Mouse (Mus musculus) CH12.LX (cell line): ENCODE data around the gene Uvrag. TPM values are rescaled to one million over a fixed set of nuclear protein-coding genes. Genes with fewer than 3 reads are reported as not detected.

Source experiments
- DNase-seq: peaks from one replicate; pipeline ENCODE4 v3.0.0-alpha.2; 2013; ENCODE audit errors: extremely low read depth
- H3K27ac ChIP-seq: 2 replicates; pipeline ENCODE4 v1.5.1; 2012; ENCODE audit warnings: low read depth, mild to moderate bottlenecking, control low read depth, moderate library complexity; ENCODE audit not compliant: insufficient read depth
- H3K27me3 ChIP-seq: replicated peaks from 2 replicates; pipeline ENCODE3; 2012; ENCODE audit warnings: inconsistent platforms
- H3K36me3 ChIP-seq, 2 experiments: replicated peaks in 1 of 2; 2 replicates each; pipeline versions ENCODE3 to v1.6.1; 2012; ENCODE audit warnings: inconsistent platforms in 1 of 2, low read length in 1 of 2, mild to moderate bottlenecking in 1 of 2, mixed read lengths in 1 of 2, moderate library complexity in 1 of 2; ENCODE audit not compliant: control insufficient read depth in 1 of 2, insufficient read depth in 1 of 2
- H3K4me1 ChIP-seq, 2 experiments: 2 replicates each; pipeline ENCODE4 v1.6.1; 2012; ENCODE audit warnings: inconsistent platforms in 1 of 2, moderate library complexity in 1 of 2; ENCODE audit not compliant: insufficient read depth in 2 of 2, control insufficient read depth in 1 of 2
- H3K4me2 ChIP-seq: 2 replicates; pipeline ENCODE4 v1.6.1; 2012; ENCODE audit warnings: low read depth, mild to moderate bottlenecking, control low read depth; ENCODE audit not compliant: poor library complexity, insufficient read depth, severe bottlenecking
- H3K4me3 ChIP-seq, 3 experiments: fragments of 150-350 bp in 1 of 3; sonication (generic) in 1 of 3; replicated peaks in 1 of 3; 2 replicates each; pipeline versions ENCODE3 to v1.5.1; 2011 to 2012; ENCODE audit warnings: low read depth in 2 of 3, low read length in 2 of 3, mild to moderate bottlenecking in 2 of 3, moderate library complexity in 2 of 3, control low read depth in 1 of 3, improper control_type of control experiment in 1 of 3, inconsistent platforms in 1 of 3, mixed read lengths in 1 of 3; ENCODE audit not compliant: poor library complexity in 1 of 3
- H3K79me2 ChIP-seq: replicated peaks from 2 replicates; pipeline ENCODE4 v1.6.1; 2012; ENCODE audit warnings: mild to moderate bottlenecking, moderate library complexity; ENCODE audit not compliant: control insufficient read depth, poor library complexity, insufficient read depth, severe bottlenecking; ENCODE audit errors: extremely low read depth
- H3K9ac ChIP-seq: 2 replicates; pipeline ENCODE4 v1.6.1; 2012; ENCODE audit warnings: low read depth, mild to moderate bottlenecking, control low read depth, moderate library complexity; ENCODE audit not compliant: insufficient read depth
- H3K9me3 ChIP-seq: replicated peaks from 2 replicates; pipeline ENCODE3; 2012; ENCODE audit warnings: low read length, inconsistent platforms, mixed read lengths
- BHLHE40 ChIP-seq: IDR thresholded peaks from 2 replicates; pipeline ENCODE4 v1.6.1; 2011; ENCODE audit warnings: mild to moderate bottlenecking, low read depth, low read length, improper control_type of control experiment
- CHD1 ChIP-seq: IDR thresholded peaks from 2 replicates; pipeline ENCODE4 v1.6.1; 2012; ENCODE audit warnings: low read depth, low read length, improper control_type of control experiment, inconsistent platforms
- CTCF ChIP-seq, 2 experiments: IDR thresholded peaks in 1 of 2; conservative IDR thresholded peaks in 1 of 2; 2 replicates each; pipeline ENCODE4 v1.5.1; 2011 to 2012; ENCODE audit warnings: low read depth in 2 of 2, low read length in 2 of 2, improper control_type of control experiment in 1 of 2, inconsistent platforms in 1 of 2, mild to moderate bottlenecking in 1 of 2, moderate library complexity in 1 of 2
- E2F4 ChIP-seq: IDR thresholded peaks from 2 replicates; pipeline ENCODE4 v1.6.1; 2011; ENCODE audit warnings: low read depth, low read length, improper control_type of control experiment; ENCODE audit not compliant: insufficient replicate concordance
- ELF1 ChIP-seq: IDR thresholded peaks from 2 replicates; pipeline ENCODE4 v1.6.1; 2014; ENCODE audit warnings: low read depth, mild to moderate bottlenecking, inconsistent platforms, low read length, improper control_type of control experiment
- EP300 ChIP-seq: IDR thresholded peaks from 2 replicates; pipeline ENCODE4 v1.6.1; 2011; ENCODE audit warnings: low read length, improper control_type of control experiment
- ETS1 ChIP-seq: conservative IDR thresholded peaks from 2 replicates; pipeline ENCODE4 v1.6.1; 2012; ENCODE audit warnings: low read depth, mild to moderate bottlenecking, inconsistent platforms, low read length, improper control_type of control experiment, moderate library complexity
- HCFC1 ChIP-seq: IDR thresholded peaks from 2 replicates; pipeline ENCODE4 v1.6.1; 2012; ENCODE audit warnings: low read depth, mild to moderate bottlenecking, inconsistent platforms, low read length, improper control_type of control experiment
- IRF4 ChIP-seq: IDR thresholded peaks from 2 replicates; pipeline ENCODE4 v1.6.1; 2014; ENCODE audit warnings: low read depth, mild to moderate bottlenecking, inconsistent platforms, low read length, improper control_type of control experiment
- JUN ChIP-seq: IDR thresholded peaks from 2 replicates; pipeline ENCODE4 v1.6.1; 2011; ENCODE audit warnings: low read depth, mild to moderate bottlenecking, low read length, improper control_type of control experiment, moderate library complexity; ENCODE audit not compliant: insufficient read depth
- MXI1 ChIP-seq: IDR thresholded peaks from 2 replicates; pipeline ENCODE4 v1.6.1; 2011; ENCODE audit warnings: mild to moderate bottlenecking, low read depth, low read length, improper control_type of control experiment
- NELFE ChIP-seq: IDR thresholded peaks from 2 replicates; pipeline ENCODE4 v1.6.1; 2011; ENCODE audit warnings: low read depth, low read length, improper control_type of control experiment
- POLR2A ChIP-seq: IDR thresholded peaks from 2 replicates; pipeline ENCODE4 v1.6.1; 2011; ENCODE audit warnings: low read depth, mild to moderate bottlenecking, improper control_type of control experiment, low read length
- POLR2AphosphoS2 ChIP-seq: IDR thresholded peaks from 2 replicates; pipeline ENCODE4 v1.6.1; 2011; ENCODE audit warnings: low read depth, low read length, improper control_type of control experiment
- RAD21 ChIP-seq: IDR thresholded peaks from 2 replicates; pipeline ENCODE4 v1.6.1; 2011; ENCODE audit warnings: low read depth, mild to moderate bottlenecking, low read length, improper control_type of control experiment, moderate library complexity
- SMC3 ChIP-seq: IDR thresholded peaks from 2 replicates; pipeline ENCODE4 v1.6.1; 2011; ENCODE audit warnings: low read depth, low read length, improper control_type of control experiment
- TCF12 ChIP-seq: IDR thresholded peaks from 2 replicates; pipeline ENCODE4 v1.6.1; 2014; ENCODE audit warnings: low read depth, mild to moderate bottlenecking, inconsistent platforms, low read length, improper control_type of control experiment
- UBTF ChIP-seq: IDR thresholded peaks from 2 replicates; pipeline ENCODE4 v1.6.1; 2012; ENCODE audit warnings: low read depth, mild to moderate bottlenecking, inconsistent platforms, low read length, improper control_type of control experiment, moderate library complexity
- USF1 ChIP-seq: IDR thresholded peaks from 2 replicates; pipeline ENCODE4 v1.6.1; 2014; ENCODE audit warnings: low read depth, mild to moderate bottlenecking, inconsistent platforms, low read length, improper control_type of control experiment
- ZMIZ1 ChIP-seq: IDR thresholded peaks from 2 replicates; pipeline ENCODE4 v1.6.1; 2012; ENCODE audit warnings: low read depth, mild to moderate bottlenecking, inconsistent platforms, low read length, improper control_type of control experiment
- dilution Hi-C: fragments of 300-500 bp; cut with MboI; formaldehyde crosslinking; loops from 2 replicates; pipeline ENCODE4 v1.14.3; 2020; ENCODE audit warnings: low sequenced_read_pairs; ENCODE audit not compliant: extremely low pct_unique_long_range_greater_than_20kb, extremely low pct_ligation_motif_present
- in situ Hi-C: fragments of 300-500 bp; cut with MboI; formaldehyde crosslinking; loops from 3 replicates; pipeline ENCODE4 v1.14.3; 2019; ENCODE audit warnings: low sequenced_read_pairs, low pct_ligation_motif_present, low pct_unique_long_range_greater_than_20kb, mixed read lengths
- polyA plus RNA-seq: library from polyadenylated mRNA; unstranded; fragments of >175 nt; gene quantifications from 2 replicates; pipeline ENCODE4 v1.2.1, GENCODE M21; 2012; ENCODE audit warnings: low read depth; ENCODE audit not compliant: insufficient read length
- total RNA-seq, 2 experiments: library from RNA; depleted of rRNA; stranded (reverse); fragments of 300-350 nt in 1 of 2; fragments of >200 nt in 1 of 2; gene quantifications; 2 replicates each; pipeline ENCODE4 v1.2.3; 2012 to 2014

Uvrag gene
- total and polyA plus RNA-seq, 3 experiments: 20.6 to 47.4 (median 37.5) TPM

DNA sequence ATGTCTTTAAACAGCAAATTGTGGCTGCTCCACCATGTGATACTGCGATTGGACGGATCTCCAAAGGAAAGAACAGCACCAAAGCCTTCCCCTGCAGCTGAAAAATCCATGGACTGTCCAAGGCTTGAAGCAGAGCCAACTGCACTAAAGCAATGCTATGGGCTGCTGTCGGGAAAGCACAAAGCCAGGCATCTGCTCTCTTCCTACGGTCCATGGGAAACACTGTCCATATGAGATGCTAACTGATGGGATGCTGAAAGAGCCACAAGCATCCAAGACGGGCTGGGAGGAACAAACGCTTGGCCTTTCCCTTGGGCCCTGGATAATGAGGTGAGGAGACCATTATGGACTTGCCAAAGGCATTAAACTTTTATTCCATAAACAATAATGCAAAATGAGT lies 201.7 kb downstream of the Uvrag start:
- H3K9me3 ChIP-seq: no peaks in the 10 kb centered on the region
- no peak for TF ChIP-seq POLR2A
- no peak for TF ChIP-seq IRF4
- no peak for TF ChIP-seq UBTF
- no peak for TF ChIP-seq MXI1
- in situ Hi-C loops (no loop called here), dilution Hi-C loops (no loop called here)
- H3K36me3 ChIP-seq: peaks cover 8 to 73% of the 10 kb centered on the region in 2 experiments
- no peaks in the 10 kb centered on the region for H3K79me2 ChIP-seq
- no peaks in the 10 kb centered on the region for H3K27me3 ChIP-seq
- no peak overlapping the region for H3K4me3 ChIP-seq
- H3K9ac ChIP-seq: no peak overlapping the region
- DNase-seq: no peak
- peaks cover 2 to 10% of the 10 kb centered on the region in 2 experiments for H3K4me1 ChIP-seq
- H3K27ac ChIP-seq: no peak overlapping the region
- no peak overlapping the region for H3K4me2 ChIP-seq

DNA sequence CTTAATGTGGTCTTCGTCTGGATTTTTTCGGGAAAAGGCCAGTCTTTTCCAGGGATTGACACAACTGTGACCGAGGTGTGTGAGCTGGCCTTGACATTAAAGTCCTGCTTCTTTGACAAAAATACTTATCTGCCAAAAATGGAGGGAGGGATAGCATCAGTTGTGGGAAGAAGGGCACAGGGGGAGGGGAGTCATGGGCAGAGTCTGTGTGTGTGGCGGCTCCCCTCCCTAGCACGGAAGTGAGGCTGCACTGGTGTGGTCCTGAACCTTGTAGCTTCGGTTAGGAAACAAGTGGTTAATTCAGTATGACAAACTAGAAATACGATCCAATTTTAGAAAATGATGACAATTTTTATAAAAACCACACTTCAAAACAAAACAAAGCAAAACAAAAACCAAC lies 202.3 kb downstream of the Uvrag start:
- Histone ChIP-seq H3K4me1 (peaks cover under 1 to 4% of the 10 kb centered on the region in 2 experiments), H3K9ac (no peak overlapping the region), H3K36me3 (peaks cover 8 to 75% of the 10 kb centered on the region in 2 experiments), H3K4me2 (no peak overlapping the region), H3K27ac (no peak overlapping the region)
- dilution Hi-C loops: no loop called here
- TF ChIP-seq MXI1 (no peak), USF1 (no peak), EP300 (no peak), POLR2AphosphoS2 (no peak), ZMIZ1 (no peak), POLR2A (no peak), RAD21 (no peak), ELF1 (no peak), E2F4 (no peak), BHLHE40 (no peak), CTCF (conservative IDR thresholded peaks at IDR 0.05 in 1 of 2, IDR thresholded peaks at IDR 0.05 in 1 of 2; ENCODE audit: low read depth in 2 of 2, low read length in 2 of 2) (no peak), JUN (no peak), HCFC1 (no peak), CHD1 (no peak), TCF12 (no peak), IRF4 (no peak), SMC3 (no peak), ETS1 (no peak), NELFE (no peak)
- TF ChIP-seq, all 38 proteins: peak for 0
- H3K27me3 ChIP-seq: no peaks in the 10 kb centered on the region
- H3K4me3 ChIP-seq: no peak overlapping the region
- no peak for DNase-seq
- no peaks in the 10 kb centered on the region for H3K79me2 ChIP-seq
- in situ Hi-C loops: no loop called here
- H3K9me3 ChIP-seq: no peaks in the 10 kb centered on the region
